Mouse (Mus musculus): Measurements from ENCODE around the gene Smox.

Gene Smox

DNA sequence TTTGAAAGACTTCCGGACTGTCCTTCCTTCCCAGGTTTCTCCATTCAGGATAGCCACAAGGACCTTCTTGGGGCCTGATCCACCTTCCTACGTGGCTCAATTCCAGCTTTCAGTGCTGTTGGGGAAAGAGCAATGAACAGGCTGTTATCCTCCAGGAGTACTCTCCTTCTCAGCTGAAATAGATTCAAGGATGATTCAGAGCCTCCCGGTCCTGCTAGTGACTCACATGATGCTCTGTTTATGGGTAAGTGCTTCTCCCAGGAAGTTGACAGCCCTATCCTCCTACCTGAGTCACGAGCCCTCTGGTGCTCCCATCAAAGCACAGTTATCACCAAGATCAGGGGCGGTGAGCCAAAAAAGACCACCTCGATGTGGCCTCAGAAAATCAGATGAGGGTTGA lies 7.1 kb upstream of the Smox start:
- DNase-seq (ENCODE audit: low spot score in 2 of 2) = no peak

DNA sequence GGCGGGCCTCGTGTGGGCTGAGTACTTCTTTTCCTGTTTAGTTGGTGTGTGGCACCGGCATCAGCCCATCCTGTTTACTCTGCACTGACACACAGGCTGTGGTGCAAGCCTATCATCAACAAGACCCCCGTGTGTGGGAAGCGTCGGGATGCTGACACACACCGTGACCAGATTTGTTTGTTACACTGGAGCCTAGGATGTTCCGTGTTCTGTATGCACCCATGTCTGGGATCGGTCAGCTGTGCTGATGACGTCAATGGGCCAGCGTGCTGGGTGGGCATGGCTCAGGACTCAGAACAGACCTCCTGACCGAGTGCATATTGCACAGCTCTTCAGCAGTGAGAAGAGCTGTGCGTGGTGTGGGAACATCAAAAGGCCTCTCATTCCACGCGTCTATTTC lies 6.2 kb upstream of the Smox start:
- no peak for DNase-seq (ENCODE audit: low spot score in 2 of 2)

DNA sequence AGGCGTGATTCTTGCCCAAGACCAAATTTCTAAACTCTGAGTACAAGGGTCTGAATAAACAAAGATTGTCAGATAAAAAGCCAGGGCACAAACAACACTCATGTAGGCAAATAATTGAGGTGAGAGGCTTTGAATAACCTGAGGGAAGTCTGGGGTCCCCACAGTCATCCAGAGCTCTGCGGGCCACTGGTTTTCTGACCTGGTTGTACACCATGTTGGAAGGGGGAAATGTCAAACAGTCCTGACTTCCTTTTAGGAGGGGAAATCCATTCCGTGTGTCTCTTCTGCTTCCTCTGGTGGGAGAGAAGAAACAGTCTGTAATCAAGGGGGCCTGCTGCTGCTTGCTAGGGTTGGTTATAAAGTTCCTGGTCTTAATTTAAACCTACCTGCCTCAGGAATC lies 5.2 kb upstream of the Smox start:
- no peak for DNase-seq (ENCODE audit: low spot score in 2 of 2)

DNA sequence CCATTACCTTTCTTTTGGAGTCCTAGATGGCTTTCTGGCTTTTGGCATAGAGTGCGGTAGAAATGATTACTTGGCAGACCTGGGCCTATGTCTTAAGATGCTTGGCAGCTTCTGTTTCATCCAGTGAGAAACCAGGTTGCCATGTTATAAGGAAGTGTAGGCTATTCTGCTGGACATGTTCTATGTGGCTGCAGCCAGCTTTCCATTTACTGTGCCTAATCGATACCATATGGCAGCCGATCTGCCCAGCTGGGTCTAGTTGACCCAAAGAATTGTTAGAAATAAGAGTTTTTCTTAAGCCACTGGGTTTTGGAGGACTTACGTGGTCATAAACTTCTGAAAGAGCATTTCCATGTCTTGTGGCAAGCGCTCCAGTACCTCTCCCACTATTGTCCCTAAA lies 4.0 kb upstream of the Smox start:
- DNase-seq (ENCODE audit: low spot score in 2 of 2) = no peak

DNA sequence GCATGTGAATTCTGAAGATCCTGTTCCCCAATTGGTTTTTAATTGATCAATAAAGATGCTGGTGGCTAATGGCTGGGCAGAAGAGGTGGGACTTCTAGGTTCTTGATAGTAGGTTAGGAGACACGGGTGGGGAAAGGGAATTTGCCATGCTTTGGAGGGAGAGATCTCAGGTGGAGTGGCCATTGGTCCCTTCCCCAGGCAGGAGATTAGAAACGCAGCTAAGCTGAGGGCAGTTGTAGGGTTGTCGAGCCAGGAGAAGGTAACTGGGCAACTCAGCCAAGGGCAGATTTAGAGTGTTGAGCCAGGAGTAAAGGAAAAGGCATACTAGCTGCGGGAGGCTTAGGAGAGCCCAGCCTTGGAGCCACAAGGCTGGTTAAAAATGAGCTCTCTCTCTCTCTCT lies 3.0 kb upstream of the Smox start:
- no peak for DNase-seq (ENCODE audit: low spot score in 2 of 2)

DNA sequence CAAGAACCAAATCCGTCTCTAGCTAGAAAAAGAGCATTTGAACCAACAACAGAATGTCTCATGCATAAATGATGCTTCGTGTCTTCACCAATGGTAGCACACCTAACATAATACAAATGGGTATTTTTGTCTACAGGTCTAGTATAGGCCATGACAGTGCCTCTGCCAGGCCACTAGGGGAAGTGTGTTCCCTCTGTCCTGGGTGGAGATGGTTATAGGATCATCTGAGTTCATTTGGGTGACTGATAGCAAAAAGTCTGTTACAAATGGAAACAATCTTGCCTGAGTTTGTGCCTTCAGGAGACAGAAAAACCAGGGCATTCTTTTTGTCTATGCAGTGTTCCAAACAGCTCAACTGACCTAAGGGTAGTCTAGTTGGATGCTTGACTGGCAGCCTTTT lies 2.4 kb upstream of the Smox start:
- DNase-seq (ENCODE audit: low spot score in 2 of 2) = no peak

DNA sequence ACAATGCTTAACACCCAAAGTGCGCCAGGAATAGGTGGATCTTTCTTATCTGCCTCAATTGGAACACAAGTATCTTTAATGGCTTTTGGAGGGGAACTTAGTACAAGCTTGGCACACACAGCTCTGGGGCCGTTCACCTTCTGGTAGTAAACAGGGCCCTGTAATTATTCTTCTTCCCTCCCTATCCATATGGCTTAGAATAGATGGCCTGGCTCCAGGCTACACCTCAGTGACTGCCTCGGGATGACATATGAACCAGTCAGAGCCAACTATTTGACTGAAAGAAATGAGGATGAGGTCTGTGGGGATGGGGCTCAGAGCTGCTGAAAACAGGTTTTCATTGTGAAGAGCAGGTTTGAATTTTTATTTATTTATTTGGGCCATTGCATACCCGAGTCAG lies 1.7 kb upstream of the Smox start:
- DNase-seq (ENCODE audit: low spot score in 2 of 2) = no peak

DNA sequence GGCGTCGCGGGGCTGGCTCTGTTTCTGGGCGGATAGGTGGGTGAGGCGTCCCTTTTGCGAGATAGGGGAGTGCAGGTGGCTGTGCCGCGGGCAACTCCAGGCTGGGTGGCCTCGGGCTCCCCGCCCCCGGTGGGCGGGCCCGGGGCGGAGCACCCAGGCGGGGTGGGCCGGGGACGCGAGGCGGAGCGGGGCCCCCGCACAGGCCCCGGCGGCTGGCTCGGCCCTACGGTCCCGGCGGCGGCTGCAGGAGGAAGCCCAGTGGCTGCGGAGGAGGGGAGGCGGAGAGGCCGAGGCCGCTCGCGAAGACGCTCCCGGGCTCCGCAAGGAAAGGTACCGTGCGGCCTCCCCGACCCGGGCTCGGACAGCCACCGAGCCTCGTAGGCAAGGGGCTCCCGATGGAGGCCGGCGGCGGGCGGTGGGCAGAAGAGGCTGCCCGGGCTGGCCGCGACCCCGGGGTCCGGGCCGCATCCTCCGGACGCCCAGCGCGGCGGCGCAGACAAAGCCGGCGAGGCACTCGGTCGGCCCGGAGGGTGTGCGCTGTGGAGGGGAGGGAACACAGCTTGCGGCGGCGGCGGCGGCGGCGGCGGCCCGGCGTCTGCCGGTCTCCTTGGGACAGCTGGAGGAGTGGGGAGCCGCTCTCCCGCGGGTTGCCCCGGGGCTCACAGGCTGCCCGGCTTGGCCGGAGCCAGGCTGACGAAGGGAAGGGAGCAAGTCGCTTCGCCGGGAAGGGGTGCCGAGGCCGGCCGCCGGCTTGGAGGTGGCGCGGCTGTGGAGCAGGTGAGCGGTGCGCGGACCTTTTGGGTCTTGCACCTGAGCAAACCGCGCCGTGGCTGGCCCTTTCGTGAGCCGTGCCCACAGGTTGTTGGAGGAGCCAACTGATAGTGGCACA lies 655 bp downstream of the Smox start:
- DNase-seq (ENCODE audit: low spot score in 2 of 2) = peak; percentile 73 to 76

DNA sequence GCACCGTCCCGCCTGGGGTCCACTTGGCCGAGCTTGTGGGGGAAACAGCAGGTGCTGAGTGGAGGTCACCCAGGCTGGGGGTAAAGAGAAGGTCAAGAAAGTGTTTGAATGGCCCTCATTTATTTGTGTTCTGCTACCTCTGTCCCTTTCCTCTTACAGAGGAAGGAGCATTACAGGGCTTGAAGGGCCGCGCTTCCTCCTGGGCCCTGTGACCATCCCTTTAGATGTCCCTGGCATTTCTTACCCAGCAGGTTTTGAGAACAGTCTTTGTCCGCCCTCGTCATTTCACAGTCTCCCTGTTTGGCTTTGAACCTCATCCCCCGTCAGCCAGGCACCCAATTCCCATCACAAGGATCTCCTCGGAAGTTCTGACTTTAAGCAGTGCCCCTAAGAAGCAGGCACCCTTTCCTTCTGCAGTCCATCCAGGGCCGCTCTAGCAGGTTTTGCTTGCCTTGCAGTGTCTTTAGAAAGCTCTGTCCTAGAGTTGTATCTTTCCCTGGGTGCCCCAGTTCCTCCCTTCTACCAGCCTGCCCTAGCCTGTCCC lies 1.4 kb downstream of the Smox start:
- no peak for DNase-seq (ENCODE audit: low spot score in 2 of 2)

DNA sequence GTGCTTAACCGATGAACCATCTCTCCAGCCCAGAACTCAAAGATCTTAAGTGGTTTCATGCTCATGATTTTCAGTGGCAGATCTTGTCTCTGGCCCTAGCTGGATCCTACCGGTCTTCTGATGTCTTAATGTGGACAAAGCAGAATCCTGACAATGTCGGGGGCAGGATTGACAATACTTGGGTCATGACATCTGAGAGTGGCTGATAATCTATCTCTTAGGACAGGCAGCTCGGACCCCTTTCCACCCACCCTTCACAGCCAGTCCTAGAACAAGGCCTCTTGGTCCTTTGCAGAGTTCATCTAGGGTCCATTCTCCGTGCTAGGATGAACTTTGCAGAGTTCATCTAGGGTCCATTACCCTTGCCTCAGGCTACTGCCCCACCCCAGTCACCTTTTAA lies 2.1 kb downstream of the Smox start:
- no peak for DNase-seq (ENCODE audit: low spot score in 2 of 2)

DNA sequence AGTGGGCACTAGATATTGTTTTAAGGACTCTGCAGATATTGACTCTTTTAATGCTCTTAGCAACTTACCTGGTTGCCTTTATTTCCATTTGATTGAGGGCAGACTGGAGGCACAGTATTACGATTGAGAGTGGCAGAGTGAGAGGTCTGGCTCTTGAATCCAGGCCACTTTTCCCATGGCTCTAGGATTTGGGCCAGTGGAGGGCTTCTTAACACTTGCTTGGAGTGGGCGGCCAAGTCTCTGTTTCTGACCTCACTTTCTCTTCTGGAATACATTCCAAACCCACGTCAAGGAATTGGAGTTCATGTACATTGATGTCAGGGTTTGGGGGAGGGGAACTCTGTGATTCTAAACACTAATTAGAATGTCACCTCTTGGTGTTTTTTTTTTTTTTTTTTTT lies 4.0 kb downstream of the Smox start:
- DNase-seq (ENCODE audit: low spot score in 2 of 2) = no peak

DNA sequence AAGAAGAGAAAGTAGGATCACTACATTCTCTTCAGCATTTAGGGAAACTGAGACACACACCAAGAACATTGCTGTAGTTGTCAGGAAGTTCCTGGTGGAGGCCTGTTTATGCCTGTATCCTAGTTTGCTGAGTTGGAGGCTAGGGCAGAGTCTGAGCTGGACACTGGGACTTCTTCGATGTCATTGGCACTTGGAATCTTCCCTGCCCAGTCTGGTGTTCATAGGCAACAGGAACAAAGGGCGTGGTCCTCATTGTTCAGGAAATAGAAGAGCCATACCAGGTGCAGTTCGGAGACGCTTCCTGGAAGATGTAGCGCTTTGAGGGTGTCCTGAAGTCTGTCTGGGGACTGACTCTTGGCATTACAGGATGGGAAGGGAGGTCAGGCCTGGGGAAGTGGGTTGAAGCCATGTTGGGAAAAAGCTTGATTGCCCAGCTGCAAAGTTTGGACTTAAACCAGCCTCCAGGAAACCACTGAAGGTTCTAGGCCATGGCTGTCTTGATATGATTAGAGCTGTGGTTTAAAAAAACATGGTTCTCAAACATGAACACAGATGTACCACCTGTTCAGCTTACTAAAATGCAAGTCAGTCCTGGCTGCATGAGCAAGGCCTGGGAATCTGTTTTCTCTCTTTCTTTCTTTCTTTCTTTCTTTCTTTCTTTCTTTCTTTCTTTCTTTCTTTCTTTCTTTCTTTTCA lies 5.0 kb downstream of the Smox start:
- no peak for DNase-seq (ENCODE audit: low spot score in 2 of 2)

DNA sequence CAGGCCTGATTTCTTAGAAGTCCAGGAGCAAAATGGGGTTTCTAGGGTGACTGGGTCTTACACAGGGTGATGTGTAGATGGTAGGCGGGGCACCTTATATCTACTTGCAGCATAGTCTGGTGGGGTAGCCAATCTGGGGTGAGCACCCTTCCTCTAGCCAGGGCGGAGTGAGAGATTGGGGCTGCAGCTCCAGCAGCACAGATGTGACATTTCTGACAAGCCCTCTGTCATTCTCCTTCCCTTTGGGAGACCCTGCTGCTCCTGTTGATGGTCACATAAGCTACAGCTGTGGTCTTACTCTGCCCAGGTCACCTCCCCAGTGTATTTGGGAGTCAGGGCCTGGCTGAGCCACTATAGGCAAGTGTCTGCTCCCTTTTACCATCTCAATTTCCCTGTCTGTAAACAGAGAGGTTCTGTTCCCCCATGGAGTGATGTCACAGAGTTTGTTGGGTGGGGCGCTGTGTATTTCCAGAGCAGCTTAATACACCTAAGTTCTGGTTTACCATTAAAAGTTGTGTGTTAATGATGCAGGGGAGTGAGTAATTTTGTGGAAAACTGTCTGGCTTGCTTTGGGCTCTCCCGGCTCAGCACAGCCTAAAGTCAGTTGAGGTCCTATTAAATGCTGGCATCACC lies 6.0 kb downstream of the Smox start:
- no peak for DNase-seq (ENCODE audit: low spot score in 2 of 2)

DNA sequence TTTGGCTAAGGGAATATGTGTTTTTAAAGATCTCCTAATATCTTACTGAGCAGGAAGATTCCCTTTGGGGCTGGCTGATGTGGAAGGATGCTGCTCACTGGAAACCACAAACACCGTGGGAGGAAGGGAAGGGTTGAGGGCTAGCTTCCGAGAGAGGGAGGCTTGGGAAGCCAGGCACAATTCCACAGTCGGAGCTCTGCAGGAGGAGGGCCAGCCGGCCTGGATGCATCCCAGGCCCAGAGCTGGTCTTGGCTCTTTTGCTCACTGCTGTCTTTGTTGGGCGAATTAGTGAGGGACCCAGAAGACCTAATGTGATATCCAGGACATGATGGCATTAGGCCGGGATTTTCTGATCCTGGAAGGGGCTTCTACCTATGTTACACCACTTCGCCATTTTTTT lies 6.9 kb downstream of the Smox start:
- no peak for DNase-seq (ENCODE audit: low spot score in 2 of 2)

DNA sequence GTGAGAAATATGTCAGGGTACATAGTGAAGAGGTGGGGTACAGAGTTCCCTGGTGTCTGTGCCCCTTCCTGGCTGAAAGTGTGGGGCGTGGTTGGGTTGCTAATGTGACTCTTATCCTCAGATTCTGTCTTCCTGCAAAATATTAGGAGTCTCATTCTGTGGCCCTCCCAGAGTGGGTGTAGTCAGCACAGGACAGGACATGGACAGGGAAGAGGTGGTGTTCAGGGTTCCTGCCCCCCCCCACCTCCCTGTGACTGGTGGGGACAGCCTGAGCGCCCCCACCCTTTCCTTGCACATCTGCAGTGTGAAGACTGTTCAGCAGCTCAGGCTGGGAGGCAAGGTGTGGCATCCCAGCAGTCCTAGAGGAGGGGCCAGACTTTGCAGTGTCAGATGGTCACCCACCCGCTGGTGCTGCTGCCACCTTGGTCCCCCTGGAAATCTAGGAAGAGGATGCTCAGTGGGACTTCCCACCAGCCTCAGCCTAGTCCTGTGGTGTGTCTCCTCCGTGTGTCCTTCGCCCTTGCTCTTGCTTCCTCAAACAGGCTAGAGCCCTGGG lies 8.1 kb downstream of the Smox start:
- DNase-seq (ENCODE audit: low spot score in 2 of 2) = no peak

DNA sequence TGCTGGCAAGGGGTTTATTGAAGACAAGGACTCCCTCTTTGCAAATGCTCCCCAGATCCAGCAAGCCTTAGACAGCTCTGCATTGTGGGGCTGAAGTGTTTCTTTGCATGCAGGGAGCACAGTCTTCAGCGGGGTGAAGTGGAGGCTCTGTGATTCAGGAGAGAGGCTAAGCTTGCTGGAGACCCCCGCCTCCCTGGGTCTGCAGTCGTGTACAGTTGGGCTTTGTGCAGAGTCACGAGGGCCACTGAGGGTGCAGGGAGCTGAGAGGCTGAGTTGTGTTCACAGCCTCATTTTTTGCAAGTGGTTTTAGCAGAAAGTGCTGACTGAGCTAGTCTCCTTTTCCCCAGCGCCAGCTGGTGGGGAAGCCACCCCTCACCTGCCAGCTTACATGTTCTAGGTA lies 10.6 kb downstream of the Smox start:
- no peak for DNase-seq (ENCODE audit: low spot score in 2 of 2)

DNA sequence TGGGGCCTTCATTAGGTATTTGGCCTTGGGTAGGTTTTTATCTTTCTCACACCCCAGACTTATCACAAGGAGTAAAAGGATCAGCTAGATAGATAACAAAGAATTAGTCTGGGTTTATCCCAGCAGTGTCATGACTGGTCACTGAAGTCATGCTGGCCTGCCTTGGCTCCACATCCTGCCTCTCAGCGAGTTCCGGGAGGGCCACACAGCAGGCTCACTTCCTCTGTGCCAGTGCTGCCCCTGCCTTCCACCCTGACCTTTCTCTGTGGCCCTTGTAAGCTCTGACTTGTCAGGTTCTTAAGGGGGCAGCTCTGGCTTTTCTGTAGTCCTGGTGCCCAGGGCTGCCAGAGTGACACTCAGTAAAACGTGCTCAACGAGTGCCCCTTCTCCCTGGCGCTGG lies 11.3 kb downstream of the Smox start:
- DNase-seq (ENCODE audit: low spot score in 2 of 2) = no peak

DNA sequence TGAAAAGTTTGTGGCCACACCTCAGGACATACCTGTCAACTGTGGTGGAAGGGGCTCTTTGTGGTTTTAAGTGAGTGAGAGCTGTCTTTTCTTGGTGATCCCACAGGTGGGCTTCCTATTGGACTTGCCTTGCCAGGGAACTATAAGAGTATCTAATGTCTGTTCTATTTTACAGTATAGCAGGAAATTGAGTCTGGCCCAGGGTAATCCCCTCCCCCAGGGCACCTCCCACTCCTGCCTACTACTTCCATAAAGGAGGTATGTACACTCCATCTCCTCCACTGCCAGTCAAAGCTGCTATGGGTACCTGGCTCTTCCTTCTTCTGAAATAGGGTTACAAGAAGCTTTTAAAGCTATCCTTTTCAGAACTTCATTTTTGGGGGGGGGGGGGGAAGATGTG lies 14.1 kb downstream of the Smox start:
- DNase-seq (ENCODE audit: low spot score in 2 of 2) = no peak

DNA sequence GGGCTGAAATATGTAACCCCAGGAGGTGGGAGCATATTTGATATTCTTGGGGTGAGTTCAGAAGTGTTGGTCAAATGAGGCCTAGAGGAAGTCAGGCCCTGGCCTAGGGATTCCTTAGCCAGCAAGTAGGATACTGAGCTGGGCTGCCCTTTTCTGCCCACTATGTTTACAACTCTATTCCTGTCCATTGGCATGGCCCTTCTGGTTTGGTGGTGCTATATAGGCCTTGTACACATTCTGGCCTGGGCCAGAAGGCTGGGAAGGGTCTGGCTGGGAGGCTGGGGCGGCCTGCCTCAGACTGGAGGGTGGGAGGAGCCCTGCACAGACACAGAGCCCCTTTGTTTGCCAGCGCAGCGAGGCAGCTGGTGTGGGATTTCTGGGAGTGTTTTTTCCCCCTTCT lies 15.1 kb downstream of the Smox start:
- no peak for DNase-seq (ENCODE audit: low spot score in 2 of 2)

DNA sequence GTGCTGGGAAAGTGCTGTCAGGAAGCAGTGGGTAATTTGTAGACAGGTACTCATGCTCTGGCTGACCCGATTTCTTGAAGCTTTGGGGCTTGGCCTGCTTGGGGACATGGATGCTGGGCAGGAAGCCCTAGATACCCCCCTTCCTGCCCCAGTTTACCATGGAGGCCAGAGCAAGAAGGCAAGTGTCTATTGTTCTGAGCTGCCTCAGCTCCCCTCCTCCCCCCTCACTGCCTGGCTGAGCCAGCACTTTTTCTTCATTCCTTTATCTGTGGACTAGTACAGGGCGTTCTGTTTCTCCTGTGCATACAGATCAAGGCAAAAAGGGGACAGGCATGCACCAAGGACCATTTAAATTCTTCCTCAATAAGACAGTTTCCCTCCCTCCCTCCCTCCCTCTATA lies 17.2 kb downstream of the Smox start:
- no peak for DNase-seq (ENCODE audit: low spot score in 2 of 2)

DNA sequence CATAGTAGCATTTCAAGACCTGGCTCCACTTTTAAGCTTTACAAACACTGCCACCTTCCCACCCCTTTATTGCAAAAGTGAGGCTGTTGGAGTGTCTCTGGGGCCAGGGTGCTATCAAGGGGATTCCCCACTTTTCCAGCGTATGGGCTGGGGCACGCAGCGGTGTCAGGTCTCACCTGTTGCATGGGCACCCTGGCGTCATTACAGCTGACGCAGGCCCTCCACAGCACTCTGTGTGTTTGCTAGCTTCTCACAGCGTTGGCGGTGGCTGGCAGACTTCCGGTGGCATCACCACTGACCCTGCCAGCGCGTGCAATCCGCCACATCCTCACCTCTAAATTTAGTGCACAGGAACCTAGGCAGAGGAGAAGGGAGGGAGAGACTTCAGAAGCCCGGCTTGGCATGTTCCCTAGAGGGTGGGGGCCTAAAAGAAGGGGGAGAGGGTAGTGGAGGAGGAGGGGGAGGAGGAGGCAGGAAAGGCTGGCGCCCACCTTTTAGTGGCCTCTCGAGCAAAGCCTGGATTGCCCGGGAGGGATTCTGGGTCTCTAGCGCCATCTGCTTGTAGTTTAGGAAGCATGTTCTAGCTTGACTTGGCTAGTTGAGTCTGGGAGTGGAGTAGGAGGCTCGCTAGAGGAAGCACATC lies 18.5 kb downstream of the Smox start:
- DNase-seq (ENCODE audit: low spot score in 2 of 2) = peak; percentile 27 to 28

DNA sequence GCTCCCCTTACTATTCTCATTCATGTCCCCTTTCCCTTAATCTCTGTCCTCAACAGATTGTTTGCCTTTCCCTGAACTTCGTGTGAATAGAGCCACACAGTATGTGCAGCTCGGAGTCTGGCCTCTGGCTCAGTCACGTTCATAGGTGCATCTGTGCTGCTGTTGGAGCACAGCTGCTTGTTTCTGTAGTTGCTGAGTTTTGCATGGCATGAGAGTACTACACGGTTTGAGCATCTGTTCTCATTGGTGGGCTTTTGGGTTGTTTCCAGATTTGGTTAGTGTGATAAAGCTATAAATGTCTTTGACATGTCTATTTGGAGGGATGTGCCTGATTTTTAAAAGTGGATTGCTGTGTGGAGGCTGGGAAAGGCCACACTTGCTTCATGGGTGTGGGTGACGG lies 19.2 kb downstream of the Smox start:
- DNase-seq (ENCODE audit: low spot score in 2 of 2) = no peak

Data from urinary bladder, adult 18-20 months (tissue).